Mouse (Mus musculus): Measurements from ENCODE around the gene Sox6. TPM values are rescaled to one million over a fixed set of nuclear protein-coding genes. Genes with fewer than 3 reads are reported as not detected.

The Sox6 gene
- total and polyA plus RNA-seq, 2 experiments from 2014 or later, result 30.8 to 47.6 TPM

DNA sequence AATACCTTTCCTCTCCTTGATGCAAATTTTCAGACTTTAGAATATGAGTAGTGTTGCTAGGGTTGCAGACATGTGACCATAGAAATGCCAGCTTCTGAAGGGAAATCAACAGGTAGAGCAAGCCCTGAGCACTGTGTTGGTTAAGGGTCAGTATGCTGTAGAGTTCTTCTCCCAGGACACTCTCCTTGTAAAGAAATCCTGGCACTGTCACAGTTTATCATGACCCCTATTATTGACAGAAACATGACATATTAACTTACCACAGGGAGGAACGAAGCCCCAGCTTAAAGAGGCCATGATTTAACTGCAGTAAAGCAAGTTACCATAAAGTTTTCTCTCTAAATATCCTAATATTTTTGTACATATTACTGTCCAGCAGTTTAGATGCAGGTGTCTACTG, 462.2 kb downstream of the Sox6 start:
- H3K36me3 ChIP-seq (ENCODE audit: insufficient read depth, low read length), result no peaks in the 10 kb centered on the region
- no peak for TF ChIP-seq CTCF (IDR thresholded peaks at IDR 0.05)

DNA sequence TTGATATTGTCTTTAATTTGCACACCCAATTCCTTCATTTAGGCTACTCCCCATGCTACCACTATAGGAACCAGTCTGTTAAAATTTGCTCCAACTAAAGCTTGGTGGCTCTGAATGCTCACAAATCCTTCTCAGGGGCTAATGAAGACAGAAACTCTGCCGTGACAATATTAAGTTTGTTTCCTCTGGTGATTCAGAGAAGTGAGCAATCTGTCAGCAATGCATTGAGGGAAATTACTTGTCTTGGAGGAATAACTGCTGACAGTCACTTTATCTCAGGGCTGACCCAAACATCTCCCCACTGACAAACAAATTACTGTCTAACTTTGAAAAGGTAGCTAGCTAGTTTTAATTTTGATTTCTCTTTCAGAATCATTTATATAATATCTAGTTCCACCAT, 463.8 kb downstream of the Sox6 start:
- Histone ChIP-seq H3K27ac (ENCODE audit: low read depth, low read length) (no peak overlapping the region), H3K4me1 (ENCODE audit: insufficient read depth, low read length) (no peaks in the 10 kb centered on the region), H3K27me3 (ENCODE audit: insufficient read depth, low read length) (no peaks in the 10 kb centered on the region), H3K9me3 (ENCODE audit: low read length) (no peaks in the 10 kb centered on the region), H3K9ac (replicated peaks; ENCODE audit: low read length, poor library complexity, severe bottlenecking) (no peak overlapping the region), H3K36me3 (ENCODE audit: insufficient read depth, low read length) (no peaks in the 10 kb centered on the region), H3K4me3 (ENCODE audit: low read depth, low read length) (no peak overlapping the region), H3K4me2 (ENCODE audit: low read depth, low read length, poor library complexity, severe bottlenecking) (no peak overlapping the region)
- no peak for TF ChIP-seq CTCF (IDR thresholded peaks at IDR 0.05)
- ATAC-seq (ENCODE audit: low FRiP score) (no peak), DNase-seq (ENCODE audit: low spot score) (no peak)
- 56% methylated on average over 1 of the region's 1 CpGs for WGBS

More for the DNA sequence above, 462.2 kb downstream of the Sox6 start:
- DNase-seq (ENCODE audit: low spot score) (no peak), ATAC-seq (ENCODE audit: low FRiP score) (no peak)
- H3K9ac ChIP-seq (replicated peaks; ENCODE audit: low read length, poor library complexity, severe bottlenecking), result no peak overlapping the region
- no peaks in the 10 kb centered on the region for H3K27me3 ChIP-seq (ENCODE audit: insufficient read depth, low read length)
- H3K4me3 ChIP-seq (ENCODE audit: low read depth, low read length), result no peak overlapping the region
- H3K4me2 ChIP-seq (ENCODE audit: low read depth, low read length, poor library complexity, severe bottlenecking), result no peak overlapping the region
- 93% methylated on average over 1 of the region's 1 CpGs for WGBS
- H3K9me3 ChIP-seq (ENCODE audit: low read length), result no peaks in the 10 kb centered on the region
- H3K4me1 ChIP-seq (ENCODE audit: insufficient read depth, low read length), result no peaks in the 10 kb centered on the region
- no peak overlapping the region for H3K27ac ChIP-seq (ENCODE audit: low read depth, low read length)

DNA sequence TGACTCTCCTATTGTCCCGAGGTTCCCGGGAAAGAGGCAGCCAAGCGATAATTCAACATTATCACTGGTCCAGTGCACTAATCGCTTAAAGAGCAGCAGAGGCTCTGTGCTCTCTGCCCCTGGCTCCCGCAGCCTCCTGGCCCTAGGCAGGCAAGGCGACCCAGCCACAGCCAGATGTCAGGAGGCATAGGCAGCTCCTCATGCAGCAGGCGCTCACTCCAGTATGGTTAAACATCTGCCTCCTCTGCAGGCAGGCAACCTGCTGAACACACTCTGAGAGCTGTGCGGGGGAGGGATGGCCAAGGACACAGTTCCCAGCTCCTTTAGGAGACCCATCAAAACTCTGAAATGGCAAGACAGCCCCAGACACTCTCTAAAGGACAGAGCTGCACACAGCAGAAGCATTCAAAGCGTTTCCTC, 469.8 kb downstream of the Sox6 start:
- DNase-seq (ENCODE audit: low spot score), result peak; percentile 72
- no peaks in the 10 kb centered on the region; the same call in 1 of the 2 replicates for H3K27me3 ChIP-seq (ENCODE audit: insufficient read depth, low read length)
- no peak for TF ChIP-seq CTCF (IDR thresholded peaks at IDR 0.05)
- no peak overlapping the region for H3K9ac ChIP-seq (replicated peaks; ENCODE audit: low read length, poor library complexity, severe bottlenecking)
- no peaks in the 10 kb centered on the region for H3K36me3 ChIP-seq (ENCODE audit: insufficient read depth, low read length)
- H3K4me2 ChIP-seq (ENCODE audit: low read depth, low read length, poor library complexity, severe bottlenecking), result peak overlapping the region; percentile 52
- H3K4me1 ChIP-seq (ENCODE audit: insufficient read depth, low read length), result 0 out of 2 replicates have a peak, but pooled peaks cover 2% of the 10 kb centered on the region
- no peaks in the 10 kb centered on the region for H3K9me3 ChIP-seq (ENCODE audit: low read length)
- peak; percentile 13; the same call in 1 of the 2 replicates for ATAC-seq (ENCODE audit: low FRiP score)
- peak overlapping the region; percentile 22; the same call in 1 of the 2 replicates for H3K4me3 ChIP-seq (ENCODE audit: low read depth, low read length)
- WGBS, result 6% methylated on average over 9 of the region's 9 CpGs
- H3K27ac ChIP-seq (ENCODE audit: low read depth, low read length), result no peak overlapping the region

DNA sequence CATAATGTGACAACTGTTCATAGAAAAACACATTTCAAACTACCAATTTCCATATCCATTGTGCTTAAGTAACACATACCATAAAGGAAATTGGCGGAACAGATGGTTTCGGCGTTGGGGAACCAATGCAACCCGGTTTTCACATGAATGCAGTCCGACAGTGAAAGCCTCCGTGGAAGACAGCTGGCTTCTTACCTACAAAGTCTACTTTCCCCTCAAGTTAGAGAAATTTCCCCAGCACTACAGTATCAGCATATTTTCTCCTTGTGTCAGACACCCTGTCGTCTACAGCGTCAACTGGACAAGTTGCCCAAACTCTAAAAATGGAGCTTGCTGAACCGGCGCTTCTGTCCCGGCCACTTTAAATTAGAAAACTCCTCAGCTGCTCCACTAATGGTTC, 470.3 kb downstream of the Sox6 start:
- Histone ChIP-seq H3K4me3 (ENCODE audit: low read depth, low read length) (peak overlapping the region; percentile 22; the same call in 1 of the 2 replicates), H3K9me3 (ENCODE audit: low read length) (no peaks in the 10 kb centered on the region), H3K27ac (ENCODE audit: low read depth, low read length) (no peak overlapping the region), H3K27me3 (ENCODE audit: insufficient read depth, low read length) (no peaks in the 10 kb centered on the region; the same call in 1 of the 2 replicates), H3K36me3 (ENCODE audit: insufficient read depth, low read length) (no peaks in the 10 kb centered on the region), H3K9ac (replicated peaks; ENCODE audit: low read length, poor library complexity, severe bottlenecking) (no peak overlapping the region), H3K4me2 (ENCODE audit: low read depth, low read length, poor library complexity, severe bottlenecking) (peak overlapping the region; percentile 52), H3K4me1 (ENCODE audit: insufficient read depth, low read length) (0 out of 2 replicates have a peak, but pooled peaks cover 2% of the 10 kb centered on the region)
- TF ChIP-seq CTCF (IDR thresholded peaks at IDR 0.05), result no peak
- no peak for DNase-seq (ENCODE audit: low spot score)
- 23% methylated on average over 11 of the region's 11 CpGs for WGBS
- ATAC-seq (ENCODE audit: low FRiP score), result no peak

DNA sequence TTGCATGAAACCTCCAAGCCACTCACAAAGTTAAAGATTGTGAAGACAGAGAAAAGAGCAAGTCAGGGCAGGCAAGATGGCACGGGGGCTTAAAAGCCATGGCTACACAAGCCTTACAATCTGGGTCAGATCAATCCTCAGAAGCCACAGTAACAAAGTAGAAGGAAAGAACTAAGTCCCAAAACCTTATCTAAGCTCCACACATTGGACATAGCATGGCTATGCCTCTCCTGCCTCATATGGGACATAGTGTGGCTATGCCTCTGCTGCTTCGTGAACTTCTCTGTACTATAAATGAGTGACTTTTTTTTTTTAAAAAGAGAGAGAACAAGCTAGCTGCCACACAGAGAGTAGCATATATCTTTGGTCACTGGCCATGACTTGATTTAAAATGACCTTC, 471.8 kb downstream of the Sox6 start:
- H3K36me3 ChIP-seq (ENCODE audit: insufficient read depth, low read length), result no peaks in the 10 kb centered on the region
- H3K4me1 ChIP-seq (ENCODE audit: insufficient read depth, low read length), result 0 out of 2 replicates have a peak, but pooled peaks cover 2% of the 10 kb centered on the region
- DNase-seq (ENCODE audit: low spot score) (no peak), ATAC-seq (ENCODE audit: low FRiP score) (no peak)
- H3K4me2 ChIP-seq (ENCODE audit: low read depth, low read length, poor library complexity, severe bottlenecking), result no peak overlapping the region
- no peak overlapping the region for H3K4me3 ChIP-seq (ENCODE audit: low read depth, low read length)
- no peak overlapping the region for H3K27ac ChIP-seq (ENCODE audit: low read depth, low read length)
- 92% methylated on average over 2 of the region's 2 CpGs for WGBS
- no peaks in the 10 kb centered on the region for H3K9me3 ChIP-seq (ENCODE audit: low read length)
- no peak for TF ChIP-seq CTCF (IDR thresholded peaks at IDR 0.05)
- H3K9ac ChIP-seq (replicated peaks; ENCODE audit: low read length, poor library complexity, severe bottlenecking), result no peak overlapping the region
- no peaks in the 10 kb centered on the region; the same call in 1 of the 2 replicates for H3K27me3 ChIP-seq (ENCODE audit: insufficient read depth, low read length)

DNA sequence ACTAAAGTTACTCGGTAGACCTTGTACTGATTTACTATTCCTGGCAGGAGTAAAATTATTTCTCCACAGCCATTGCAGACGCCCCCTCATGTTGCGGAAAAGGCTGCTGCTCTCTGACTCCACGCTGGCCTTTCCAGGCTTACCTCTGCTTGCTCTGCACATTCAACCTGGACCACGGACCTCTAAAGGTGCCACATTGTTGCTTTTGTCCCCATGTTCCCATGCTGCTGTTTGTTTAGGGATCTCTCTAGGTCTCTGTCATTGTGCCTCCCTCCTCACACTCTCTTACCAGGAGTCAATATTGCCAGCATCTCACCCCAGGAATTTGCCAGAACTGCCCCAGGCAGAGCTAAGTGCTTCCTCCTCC, 473.6 kb downstream of the Sox6 start:
- H3K27ac ChIP-seq (ENCODE audit: low read depth, low read length), result no peak overlapping the region
- ATAC-seq (ENCODE audit: low FRiP score), result no peak
- 54% methylated on average over 5 of the region's 5 CpGs for WGBS

More for the DNA sequence above, 473.6 kb downstream of the Sox6 start:
- H3K9me3 ChIP-seq (ENCODE audit: low read length), result no peaks in the 10 kb centered on the region
- no peak for TF ChIP-seq CTCF (IDR thresholded peaks at IDR 0.05)
- no peaks in the 10 kb centered on the region for H3K36me3 ChIP-seq (ENCODE audit: insufficient read depth, low read length)
- no peak for DNase-seq (ENCODE audit: low spot score)
- H3K27me3 ChIP-seq (ENCODE audit: insufficient read depth, low read length), result no peaks in the 10 kb centered on the region; the same call in 1 of the 2 replicates
- 0 out of 2 replicates have a peak, but pooled peaks cover 2% of the 10 kb centered on the region for H3K4me1 ChIP-seq (ENCODE audit: insufficient read depth, low read length)
- no peak overlapping the region for H3K4me3 ChIP-seq (ENCODE audit: low read depth, low read length)
- H3K9ac ChIP-seq (replicated peaks; ENCODE audit: low read length, poor library complexity, severe bottlenecking), result no peak overlapping the region
- no peak overlapping the region for H3K4me2 ChIP-seq (ENCODE audit: low read depth, low read length, poor library complexity, severe bottlenecking)
